Mouse (Mus musculus): ENCODE data around the gene Utrn.

DNA sequence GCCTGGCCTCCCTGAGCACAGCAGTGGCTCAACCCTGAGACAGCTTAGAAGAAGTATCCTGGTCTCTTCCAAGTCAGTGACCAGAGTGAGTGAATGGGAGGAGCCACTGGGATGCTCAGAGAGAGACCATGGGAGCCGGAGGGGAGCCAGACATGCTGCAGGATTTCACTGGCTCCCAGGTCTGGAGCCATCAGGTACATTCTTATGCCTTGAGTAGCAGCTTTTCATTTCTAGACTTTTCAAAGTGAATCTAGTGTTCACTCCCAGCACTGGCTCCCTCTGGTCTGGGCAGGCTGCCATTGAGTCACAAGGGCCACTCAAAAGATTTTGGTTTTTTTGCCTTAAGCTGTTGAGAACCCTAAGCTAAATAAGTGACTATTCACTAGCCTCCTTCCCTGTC is 31.5 kb downstream of the Utrn start:
- TF ChIP-seq CTCF (IDR thresholded peaks at IDR 0.05; ENCODE audit: borderline replicate concordance, extremely low read depth, insufficient read depth, insufficient read length) = no peak
- no peak for TF ChIP-seq POLR2A (IDR thresholded peaks at IDR 0.05; ENCODE audit: borderline replicate concordance, extremely low read depth, insufficient read depth, insufficient read length, poor library complexity, severe bottlenecking)
